Mouse (Mus musculus) limb, embryonic 13.5 days (tissue): Measurements from ENCODE around the gene Gm15737. TPM values are rescaled to one million over a fixed set of nuclear protein-coding genes. Genes with fewer than 3 reads are reported as not detected.

Source experiments
- ATAC-seq: fragments of 200-750 bp; cut with Nextera tagmentation; 2 replicates; pipeline ENCODE4 v1.8.0; 2017; ENCODE audit warnings: low read depth, moderate number of reproducible peaks, moderate TSS enrichment; ENCODE audit not compliant: low FRiP score
- H3K27ac ChIP-seq: fragments of 300-500 bp; sonication (generic); 2 replicates; pipeline ENCODE4 v1.5.1; 2015; ENCODE audit warnings: inconsistent platforms, mild to moderate bottlenecking, moderate library complexity
- H3K27me3 ChIP-seq: fragments of 300-500 bp; sonication (generic); 2 replicates; pipeline ENCODE4 v1.6.1; 2015; ENCODE audit warnings: mild to moderate bottlenecking, inconsistent platforms
- H3K36me3 ChIP-seq: fragments of 300-500 bp; sonication (generic); 2 replicates; pipeline ENCODE4 v1.6.1; 2015; ENCODE audit warnings: inconsistent platforms, mild to moderate bottlenecking, moderate library complexity
- H3K4me1 ChIP-seq: fragments of 300-500 bp; sonication (generic); 2 replicates; pipeline ENCODE4 v1.6.1; 2015; ENCODE audit warnings: inconsistent platforms
- H3K4me2 ChIP-seq: fragments of 300-500 bp; sonication (generic); replicated peaks from 2 replicates; pipeline ENCODE4 v1.6.1; 2015; ENCODE audit warnings: inconsistent platforms, mild to moderate bottlenecking, moderate library complexity
- H3K4me3 ChIP-seq: fragments of 300-500 bp; sonication (generic); 2 replicates; pipeline ENCODE4 v1.5.1; 2015; ENCODE audit warnings: moderate library complexity, mild to moderate bottlenecking, inconsistent platforms
- H3K9ac ChIP-seq: fragments of 300-500 bp; sonication (generic); 2 replicates; pipeline ENCODE4 v1.6.1; 2015; ENCODE audit warnings: mild to moderate bottlenecking, inconsistent platforms
- H3K9me3 ChIP-seq: fragments of 300-500 bp; sonication (generic); 2 replicates; pipeline ENCODE4 v1.6.1; 2016; ENCODE audit warnings: inconsistent platforms
- WGBS: fragments of 180-500 bp; shearing (Covaris S2); methylation state at CpG from one replicate; pipeline ENCODE4 v1.1.7; 2015; 5-methylcytosine and 5-hydroxymethylcytosine counted together
- polyA plus RNA-seq: library from polyadenylated mRNA; unstranded; fragments of >200 nt; fragmentation: Nextera tagmentation; extraction: Ambion mirVana; gene quantifications from 2 replicates; pipeline ENCODE4 v1.2.1, GENCODE M21; 2015

The Gm15737 gene
- polyA plus RNA-seq, 1 experiment from 2014 or later, result 0.10 TPM

GRCm38 (mm10) chr6:92877236-92877635 is 8.1 kb downstream of the Gm15737 start:
- Histone ChIP-seq H3K9me3 (no peaks in the 10 kb centered on the region), H3K27me3 (no peaks in the 10 kb centered on the region), H3K27ac (no peak overlapping the region), H3K36me3 (peaks cover 45% of the 10 kb centered on the region), H3K4me2 (no peak overlapping the region), H3K4me3 (no peak overlapping the region), H3K4me1 (peaks cover 13% of the 10 kb centered on the region; the same call in 1 of the 2 replicates), H3K9ac (no peak overlapping the region)
- no peak for ATAC-seq
- WGBS, result 96% methylated on average over 4 of the region's 4 CpGs

- Histone ChIP-seq H3K36me3 (peaks cover 42% of the 10 kb centered on the region), H3K9me3 (no peaks in the 10 kb centered on the region), H3K27ac (no peak overlapping the region), H3K27me3 (no peaks in the 10 kb centered on the region), H3K4me2 (no peak overlapping the region), H3K4me1 (peaks cover 25% of the 10 kb centered on the region), H3K4me3 (no peak overlapping the region), H3K9ac (no peak overlapping the region)
- no peak for ATAC-seq
- WGBS, result 91% methylated on average over 5 of the region's 5 CpGs
Measured at GRCm38 (mm10) chr6:92878771-92879170, 9.6 kb downstream of the Gm15737 start.

GRCm38 (mm10) chr6:92879700-92880265 is 10.6 kb downstream of the Gm15737 start:
- Histone ChIP-seq H3K9me3 (no peaks in the 10 kb centered on the region), H3K27ac (no peak overlapping the region), H3K9ac (no peak overlapping the region), H3K27me3 (no peaks in the 10 kb centered on the region), H3K4me2 (no peak overlapping the region), H3K36me3 (peaks cover 40% of the 10 kb centered on the region), H3K4me3 (no peak overlapping the region), H3K4me1 (peaks cover 26% of the 10 kb centered on the region)
- 56% methylated on average over 14 of the region's 14 CpGs for WGBS
- no peak for ATAC-seq

GRCm38 (mm10) chr6:92882446-92882845 is 13.3 kb downstream of the Gm15737 start:
- H3K9me3 ChIP-seq, result no peaks in the 10 kb centered on the region
- H3K36me3 ChIP-seq, result peaks cover 53% of the 10 kb centered on the region
- 78% methylated on average over 5 of the region's 5 CpGs for WGBS
- H3K4me3 ChIP-seq, result no peak overlapping the region
- H3K9ac ChIP-seq, result no peak overlapping the region
- ATAC-seq, result no peak
- no peak overlapping the region for H3K27ac ChIP-seq
- no peak overlapping the region for H3K4me2 ChIP-seq
- H3K4me1 ChIP-seq, result peaks cover 26% of the 10 kb centered on the region
- no peaks in the 10 kb centered on the region for H3K27me3 ChIP-seq

- WGBS, result 56% methylated on average over 9 of the region's 9 CpGs
Measured at GRCm38 (mm10) chr6:92883131-92883900, 14.2 kb downstream of the Gm15737 start.

GRCm38 (mm10) chr6:92891535-92891934 is 22.4 kb downstream of the Gm15737 start:
- 18% methylated on average over 1 of the region's 1 CpGs for WGBS
- Histone ChIP-seq H3K27ac (no peak overlapping the region), H3K4me3 (no peak overlapping the region), H3K9me3 (no peaks in the 10 kb centered on the region), H3K9ac (no peak overlapping the region), H3K36me3 (peaks cover 70% of the 10 kb centered on the region), H3K4me1 (peaks cover 16% of the 10 kb centered on the region; the same call in 1 of the 2 replicates), H3K27me3 (no peaks in the 10 kb centered on the region), H3K4me2 (no peak overlapping the region)
- no peak for ATAC-seq

More at GRCm38 (mm10) chr6:92883131-92883900, 14.2 kb downstream of the Gm15737 start:
- H3K27me3 ChIP-seq, result no peaks in the 10 kb centered on the region
- H3K36me3 ChIP-seq, result peaks cover 51% of the 10 kb centered on the region
- no peaks in the 10 kb centered on the region for H3K9me3 ChIP-seq
- H3K4me3 ChIP-seq, result no peak overlapping the region
- no peak for ATAC-seq
- no peak overlapping the region for H3K27ac ChIP-seq
- H3K4me2 ChIP-seq, result no peak overlapping the region
- H3K9ac ChIP-seq, result no peak overlapping the region
- peaks cover 26% of the 10 kb centered on the region for H3K4me1 ChIP-seq

- no peaks in the 10 kb centered on the region for H3K9me3 ChIP-seq
- no peak overlapping the region for H3K9ac ChIP-seq
- no peak for ATAC-seq
- 94% methylated on average over 1 of the region's 1 CpGs for WGBS
- peaks cover 64% of the 10 kb centered on the region for H3K36me3 ChIP-seq
- no peaks in the 10 kb centered on the region for H3K27me3 ChIP-seq
- peaks cover 4% of the 10 kb centered on the region for H3K4me1 ChIP-seq
- no peak overlapping the region for H3K4me2 ChIP-seq
- H3K27ac ChIP-seq, result no peak overlapping the region
- H3K4me3 ChIP-seq, result no peak overlapping the region
Measured at GRCm38 (mm10) chr6:92904037-92904436, 34.9 kb downstream of the Gm15737 start.

GRCm38 (mm10) chr6:92904491-92904890 is 35.3 kb downstream of the Gm15737 start:
- Histone ChIP-seq H3K9ac (no peak overlapping the region), H3K4me1 (peaks cover 4% of the 10 kb centered on the region), H3K27ac (no peak overlapping the region), H3K36me3 (peaks cover 60% of the 10 kb centered on the region), H3K4me3 (no peak overlapping the region), H3K27me3 (no peaks in the 10 kb centered on the region), H3K9me3 (no peaks in the 10 kb centered on the region), H3K4me2 (no peak overlapping the region)
- no peak for ATAC-seq
- 59% methylated on average over 2 of the region's 2 CpGs for WGBS

GRCm38 (mm10) chr6:92905922-92906321 is 36.8 kb downstream of the Gm15737 start:
- H3K27ac ChIP-seq, result no peak overlapping the region
- H3K27me3 ChIP-seq, result no peaks in the 10 kb centered on the region
- H3K36me3 ChIP-seq, result peaks cover 54% of the 10 kb centered on the region
- WGBS, result 37% methylated on average over 5 of the region's 5 CpGs
- H3K4me3 ChIP-seq, result no peak overlapping the region
- H3K9ac ChIP-seq, result no peak overlapping the region
- H3K9me3 ChIP-seq, result no peaks in the 10 kb centered on the region
- ATAC-seq, result no peak
- no peak overlapping the region for H3K4me2 ChIP-seq
- H3K4me1 ChIP-seq, result peaks cover 4% of the 10 kb centered on the region

GRCm38 (mm10) chr6:92909361-92909760 is 40.2 kb downstream of the Gm15737 start:
- Histone ChIP-seq H3K9ac (no peak overlapping the region), H3K27me3 (no peaks in the 10 kb centered on the region), H3K27ac (no peak overlapping the region), H3K4me1 (peaks cover 4% of the 10 kb centered on the region), H3K36me3 (peaks cover 42% of the 10 kb centered on the region), H3K4me2 (no peak overlapping the region), H3K9me3 (no peaks in the 10 kb centered on the region), H3K4me3 (no peak overlapping the region)
- 57% methylated on average over 8 of the region's 8 CpGs for WGBS
- no peak for ATAC-seq

GRCm38 (mm10) chr6:92910611-92911010 is 41.5 kb downstream of the Gm15737 start:
- 81% methylated on average over 3 of the region's 3 CpGs for WGBS
- H3K36me3 ChIP-seq, result peaks cover 33% of the 10 kb centered on the region
- H3K9ac ChIP-seq, result no peak overlapping the region
- no peak for ATAC-seq
- no peak overlapping the region for H3K4me2 ChIP-seq
- no peaks in the 10 kb centered on the region for H3K27me3 ChIP-seq
- H3K4me1 ChIP-seq, result peaks cover 4% of the 10 kb centered on the region
- no peak overlapping the region for H3K27ac ChIP-seq
- no peaks in the 10 kb centered on the region for H3K9me3 ChIP-seq
- H3K4me3 ChIP-seq, result no peak overlapping the region

- Histone ChIP-seq H3K4me2 (no peak overlapping the region), H3K27me3 (no peaks in the 10 kb centered on the region), H3K9me3 (no peaks in the 10 kb centered on the region), H3K9ac (no peak overlapping the region), H3K4me3 (no peak overlapping the region), H3K4me1 (peaks cover 29% of the 10 kb centered on the region), H3K36me3 (no peaks in the 10 kb centered on the region), H3K27ac (no peak overlapping the region)
- 30% methylated on average over 10 of the region's 10 CpGs for WGBS
- no peak for ATAC-seq
Measured at GRCm38 (mm10) chr6:92920938-92921689, 52.0 kb downstream of the Gm15737 start.
